Mouse (Mus musculus): ENCODE measurements at regions not wholly inside any gene's neighbourhood (a gene's known extent, or its start where the extent isn't known, plus 50 kb on each side); places are given as distances from the start of the nearest gene placed in this dataset.

GRCm38 (mm10) chr14:120661111-120661510 lies 182.9 kb downstream of the Rap2a start:
- no peak for DNase-seq (ENCODE audit: low spot score in 2 of 2)

- DNase-seq (ENCODE audit: low spot score in 2 of 2) = no peak
Observed at GRCm38 (mm10) chr14:120669665-120670064, 191.4 kb downstream of the Rap2a start.

GRCm38 (mm10) chr14:120675752-120676151 lies 197.5 kb downstream of the Rap2a start:
- DNase-seq (ENCODE audit: low spot score in 2 of 2) = no peak

GRCm38 (mm10) chr14:120678533-120678932 lies 200.3 kb downstream of the Rap2a start:
- no peak for DNase-seq (ENCODE audit: low spot score in 2 of 2)

- no peak for DNase-seq (ENCODE audit: low spot score in 2 of 2)
Observed at GRCm38 (mm10) chr14:120679072-120679471, 200.8 kb downstream of the Rap2a start.

GRCm38 (mm10) chr14:120680272-120680671 lies 202.0 kb downstream of the Rap2a start:
- DNase-seq (ENCODE audit: low spot score in 2 of 2) = no peak

GRCm38 (mm10) chr14:120685263-120685662 lies 207.0 kb downstream of the Rap2a start:
- no peak for DNase-seq (ENCODE audit: low spot score in 2 of 2)

GRCm38 (mm10) chr14:120685877-120686276 lies 207.6 kb downstream of the Rap2a start:
- peak in 1 of 2 experiments; percentile 28 for DNase-seq (ENCODE audit: low spot score in 2 of 2)

GRCm38 (mm10) chr14:120686751-120687150 lies 208.5 kb downstream of the Rap2a start:
- DNase-seq (ENCODE audit: low spot score in 2 of 2) = no peak

- DNase-seq (ENCODE audit: low spot score in 2 of 2) = no peak
Observed at GRCm38 (mm10) chr14:120699378-120699777, 211.6 kb upstream of the Ipo5 start.

- no peak for DNase-seq (ENCODE audit: low spot score in 2 of 2)
Observed at GRCm38 (mm10) chr14:120705301-120705801, 205.7 kb upstream of the Ipo5 start.

- DNase-seq (ENCODE audit: low spot score in 2 of 2) = no peak
Observed at GRCm38 (mm10) chr14:120710782-120711181, 200.2 kb upstream of the Ipo5 start.

- no peak for DNase-seq (ENCODE audit: low spot score in 2 of 2)
Observed at GRCm38 (mm10) chr14:120720464-120721445, 190.3 kb upstream of the Ipo5 start.

GRCm38 (mm10) chr14:120721593-120722461 lies 189.2 kb upstream of the Ipo5 start:
- DNase-seq (ENCODE audit: low spot score in 2 of 2) = no peak

GRCm38 (mm10) chr14:120722546-120723112 lies 188.4 kb upstream of the Ipo5 start:
- DNase-seq (ENCODE audit: low spot score in 2 of 2) = no peak

- no peak for DNase-seq (ENCODE audit: low spot score in 2 of 2)
Observed at GRCm38 (mm10) chr14:120728107-120728506, 182.9 kb upstream of the Ipo5 start.

- no peak for DNase-seq (ENCODE audit: low spot score in 2 of 2)
Observed at GRCm38 (mm10) chr14:120730226-120730625, 180.8 kb upstream of the Ipo5 start.

- no peak for DNase-seq (ENCODE audit: low spot score in 2 of 2)
Observed at GRCm38 (mm10) chr14:120731679-120732281, 179.2 kb upstream of the Ipo5 start.

GRCm38 (mm10) chr14:120732400-120733138 lies 178.5 kb upstream of the Ipo5 start:
- no peak for DNase-seq (ENCODE audit: low spot score in 2 of 2)

- DNase-seq (ENCODE audit: low spot score in 2 of 2) = no peak
Observed at GRCm38 (mm10) chr14:120741492-120742054, 169.5 kb upstream of the Ipo5 start.
